Mouse (Mus musculus): Measurements from ENCODE around the gene Lmod2.

Gene Lmod2

DNA sequence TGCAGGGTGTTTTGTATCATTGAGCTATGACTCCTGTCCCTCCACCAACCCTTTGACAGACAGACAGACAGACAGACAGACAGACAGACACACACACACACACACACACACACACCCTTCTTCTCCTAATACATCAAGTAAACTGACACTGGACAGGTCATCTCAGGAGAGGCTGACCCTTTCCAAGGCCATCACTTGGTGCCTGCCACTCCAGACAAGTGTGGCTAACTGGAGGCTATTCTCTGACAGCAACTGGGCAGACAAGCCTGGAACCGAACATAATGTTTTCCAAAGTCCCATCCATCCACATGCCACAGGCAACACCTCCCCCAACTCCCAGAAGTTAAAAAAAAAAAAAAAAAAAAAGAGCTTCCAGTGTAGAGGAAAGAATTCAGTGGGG, 4.1 kb downstream of the Lmod2 start:
- peak; percentile 78 for DNase-seq (ENCODE audit: low read depth, low spot score)

DNA sequence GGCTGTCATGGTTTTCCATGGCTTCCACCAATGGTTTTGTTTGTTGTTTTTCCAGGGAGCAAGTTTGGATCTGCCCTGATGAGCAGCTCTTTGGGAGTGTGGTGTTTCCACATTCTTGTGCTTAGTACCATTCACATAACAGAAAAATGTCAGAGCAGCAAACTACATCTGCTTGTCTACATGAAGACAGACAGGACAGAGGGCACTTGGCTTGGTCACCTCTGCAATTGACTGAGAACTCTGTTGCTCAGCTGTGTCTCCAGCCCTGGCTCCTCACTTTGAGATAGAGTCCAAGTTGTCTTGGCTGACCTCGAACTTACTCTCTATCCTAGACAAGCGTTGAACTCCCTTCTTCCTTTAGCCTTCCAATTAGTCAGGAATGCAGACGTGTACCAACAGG, 4.8 kb downstream of the Lmod2 start:
- DNase-seq (ENCODE audit: low read depth, low spot score), result no peak

DNA sequence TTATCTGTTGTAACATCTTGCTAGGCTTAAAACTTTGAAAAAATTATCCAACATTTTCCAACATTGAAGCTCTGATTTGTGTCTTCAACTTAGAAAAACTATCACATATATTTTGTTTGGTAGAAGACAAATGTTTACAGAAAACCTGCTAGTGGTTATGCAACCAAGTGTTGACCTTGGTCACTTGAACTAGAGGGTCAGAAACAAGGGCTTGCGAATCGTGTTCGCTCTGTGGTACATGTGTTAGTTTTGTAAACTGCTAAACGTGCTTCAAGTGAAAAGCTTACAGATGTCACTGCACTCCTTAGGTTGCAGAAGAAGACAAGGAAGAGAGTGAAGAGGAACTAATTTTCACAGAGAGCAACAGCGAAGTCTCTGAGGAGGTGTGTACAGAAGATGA, 5.4 kb downstream of the Lmod2 start:
- DNase-seq (ENCODE audit: low read depth, low spot score), result no peak

DNA sequence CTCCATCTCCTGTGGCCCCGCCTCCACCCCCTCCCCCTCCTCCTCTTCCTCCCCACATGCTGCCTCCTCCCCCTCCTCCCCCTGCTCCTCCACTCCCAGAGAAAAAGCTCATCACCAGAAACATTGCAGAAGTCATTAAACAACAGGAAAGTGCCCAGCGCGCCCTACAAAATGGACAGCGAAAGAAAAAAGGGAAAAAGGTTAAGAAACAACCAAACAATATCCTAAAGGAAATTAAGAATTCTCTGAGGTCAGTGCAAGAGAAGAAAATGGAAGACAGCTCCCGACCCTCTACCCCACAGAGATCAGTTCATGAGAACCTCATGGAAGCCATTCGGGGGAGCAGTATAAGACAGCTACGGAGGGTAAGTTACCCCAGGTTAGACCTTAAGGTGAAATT, 6.7 kb downstream of the Lmod2 start:
- DNase-seq (ENCODE audit: low read depth, low spot score), result no peak

DNA sequence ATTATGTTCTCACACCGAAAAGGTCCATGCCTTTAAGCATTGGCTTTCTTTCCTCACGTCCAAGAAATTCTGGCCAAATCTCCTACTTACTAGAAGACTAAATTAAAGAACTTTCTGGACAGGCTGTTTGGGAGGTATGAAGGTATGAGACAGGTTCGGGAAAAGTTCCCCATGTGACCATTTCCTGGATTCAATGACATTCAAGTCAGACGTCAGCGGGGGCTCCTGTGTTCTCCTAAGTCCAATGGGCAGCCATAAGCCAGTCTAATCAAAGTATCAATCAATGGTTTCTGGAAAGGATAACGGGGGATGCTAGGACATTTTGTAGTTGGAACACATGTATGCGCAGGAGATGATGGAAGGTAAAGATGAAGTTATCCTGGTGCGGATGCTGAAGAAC, 8.1 kb downstream of the Lmod2 start:
- DNase-seq (ENCODE audit: low read depth, low spot score), result no peak

DNA sequence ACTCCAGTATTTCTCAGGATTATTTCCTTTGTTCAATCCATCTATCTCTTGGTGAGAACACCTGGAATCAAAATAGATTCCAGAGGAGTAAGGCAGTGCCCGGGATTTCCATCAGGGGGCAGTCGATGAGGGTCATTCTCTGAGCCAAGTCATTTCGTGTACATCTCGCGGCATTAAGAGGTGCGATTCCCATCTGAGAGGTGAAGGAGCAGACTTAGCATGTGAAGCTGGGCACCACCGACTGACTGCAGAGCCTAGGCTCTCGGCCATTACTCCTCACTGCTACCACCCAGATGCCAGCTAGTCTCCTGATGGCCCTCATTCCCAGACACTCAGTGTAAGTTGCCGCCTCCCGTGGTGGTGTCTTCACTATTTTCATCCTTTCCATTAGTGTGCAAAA, 8.9 kb downstream of the Lmod2 start:
- DNase-seq (ENCODE audit: low read depth, low spot score), result no peak

DNA sequence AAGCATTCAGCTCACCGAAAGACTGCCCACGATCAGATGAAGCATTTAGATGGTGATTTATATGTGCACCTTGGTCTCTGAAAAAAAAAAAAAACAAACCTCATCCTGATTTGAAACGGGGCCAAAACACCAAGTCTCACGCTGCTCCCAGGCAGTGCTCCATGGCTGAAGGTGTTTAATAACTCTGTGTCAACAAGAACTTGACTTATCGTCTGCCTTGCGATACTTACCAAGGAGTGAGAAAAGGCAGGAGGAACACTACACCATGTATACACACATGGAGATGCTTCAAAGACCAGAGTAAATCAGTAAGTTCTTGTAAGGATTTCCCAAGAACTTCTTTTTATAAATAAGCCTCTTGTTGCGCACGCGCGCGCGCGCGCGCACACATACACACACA, 10.0 kb downstream of the Lmod2 start:
- peak; percentile 89 for DNase-seq (ENCODE audit: low read depth, low spot score)

DNA sequence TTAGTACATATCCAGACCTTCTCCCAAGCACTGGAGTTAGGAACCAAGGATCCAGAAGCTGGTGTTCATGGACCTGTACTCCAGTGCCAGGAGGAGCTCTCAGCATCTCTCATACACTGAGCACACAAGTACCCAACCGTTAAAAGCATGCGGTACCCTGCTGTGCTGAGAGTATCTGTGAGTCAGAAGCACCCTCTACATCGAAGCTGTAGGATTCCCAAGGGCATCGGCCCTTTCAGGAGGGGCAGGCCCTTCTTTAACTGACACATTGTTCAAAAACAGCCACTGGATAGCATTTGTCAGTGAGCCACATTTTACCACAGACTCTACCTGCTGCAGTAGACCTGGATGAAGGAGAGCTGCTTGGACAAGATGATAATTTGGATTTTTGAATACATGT, 10.6 kb downstream of the Lmod2 start:
- no peak for DNase-seq (ENCODE audit: low read depth, low spot score)

DNA sequence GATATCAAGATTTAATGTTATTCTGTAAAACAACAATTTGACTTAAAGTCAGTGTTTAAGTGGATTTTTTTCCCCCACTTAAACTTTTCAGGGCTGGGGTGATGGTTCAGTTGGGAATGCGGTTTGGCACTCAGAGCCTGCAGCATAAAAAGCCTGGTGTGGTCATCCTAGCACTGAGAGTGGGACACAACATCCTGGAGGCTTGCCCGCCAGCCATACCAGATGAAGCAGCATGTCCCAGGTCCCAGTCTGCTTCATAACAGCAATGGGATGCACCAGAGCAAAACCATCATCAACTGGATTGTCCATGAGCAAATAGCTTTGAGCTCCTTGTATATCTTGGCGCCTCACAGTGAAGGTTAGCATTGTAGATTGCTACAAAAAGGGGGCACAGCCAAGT, 11.1 kb downstream of the Lmod2 start:
- DNase-seq (ENCODE audit: low read depth, low spot score), result no peak

DNA sequence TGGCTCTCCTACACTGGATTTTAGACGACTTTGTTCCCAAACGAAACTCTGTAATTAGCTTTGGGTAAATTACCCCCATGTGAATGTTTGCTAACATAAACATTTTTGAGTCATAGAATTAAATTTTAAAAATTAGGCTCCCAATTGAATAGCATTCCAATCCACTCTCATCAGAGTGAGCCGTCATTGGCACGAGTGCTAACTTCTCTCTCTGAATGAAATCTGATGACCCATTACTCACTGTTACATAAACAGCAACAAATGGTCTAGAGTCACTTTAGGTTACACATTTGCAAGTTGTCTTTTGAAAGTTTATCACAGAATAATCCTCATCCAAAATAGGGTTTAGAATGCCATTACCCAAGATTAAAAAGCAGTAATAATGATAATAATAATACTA, 12.0 kb downstream of the Lmod2 start:
- peak; percentile 67 for DNase-seq (ENCODE audit: low read depth, low spot score)

DNA sequence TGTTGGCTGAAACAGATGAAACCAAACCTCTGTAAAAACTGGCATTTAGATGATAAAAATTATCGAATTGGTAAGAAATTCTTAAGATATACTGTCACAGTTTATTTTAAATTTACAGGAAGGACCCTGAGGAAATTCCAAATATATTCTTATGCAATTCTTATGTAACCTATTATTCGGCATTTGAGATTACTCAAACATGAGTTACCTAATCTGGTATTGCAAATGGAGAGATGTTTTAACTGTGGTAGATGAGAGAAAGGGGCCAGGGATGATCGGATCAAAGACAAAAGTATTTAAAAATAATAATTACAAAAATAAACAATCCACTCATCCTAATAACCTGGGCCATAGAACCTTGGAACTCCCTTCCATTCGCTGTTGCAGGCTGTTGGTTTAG, 12.8 kb downstream of the Lmod2 start:
- no peak for DNase-seq (ENCODE audit: low read depth, low spot score)

DNA sequence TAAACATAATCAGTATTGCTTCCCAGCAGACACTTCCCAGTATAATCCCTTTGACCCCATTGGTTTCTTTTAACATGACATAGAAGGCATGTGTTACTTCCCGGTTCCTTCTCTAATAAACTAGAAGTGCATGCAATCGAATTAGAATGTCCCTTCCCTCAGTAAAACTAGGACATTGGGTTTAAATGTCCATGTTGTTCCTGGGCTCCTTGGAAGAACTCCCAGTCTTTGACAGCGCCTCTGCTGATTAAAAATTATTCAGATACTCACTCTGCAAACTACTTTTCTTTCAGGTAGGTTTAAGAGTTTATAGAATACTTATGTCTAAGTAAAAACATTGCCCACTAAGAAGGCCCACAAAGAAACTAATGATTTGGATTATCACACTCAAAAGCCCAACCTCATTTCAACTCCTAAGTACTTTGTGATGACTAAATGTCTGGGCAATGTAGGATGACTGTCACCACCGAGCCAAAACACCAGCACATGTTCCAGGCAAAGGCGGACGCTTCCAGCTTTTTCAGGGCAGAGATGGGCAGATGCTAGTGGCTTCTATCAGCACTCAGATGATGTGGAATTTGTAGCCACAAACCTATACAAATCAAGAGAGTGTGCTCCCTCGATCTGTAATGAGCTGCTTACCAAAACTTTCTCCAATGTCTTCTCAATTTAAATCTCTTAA, 14.7 kb downstream of the Lmod2 start:
- DNase-seq (ENCODE audit: low read depth, low spot score), result peak; percentile 72

DNA sequence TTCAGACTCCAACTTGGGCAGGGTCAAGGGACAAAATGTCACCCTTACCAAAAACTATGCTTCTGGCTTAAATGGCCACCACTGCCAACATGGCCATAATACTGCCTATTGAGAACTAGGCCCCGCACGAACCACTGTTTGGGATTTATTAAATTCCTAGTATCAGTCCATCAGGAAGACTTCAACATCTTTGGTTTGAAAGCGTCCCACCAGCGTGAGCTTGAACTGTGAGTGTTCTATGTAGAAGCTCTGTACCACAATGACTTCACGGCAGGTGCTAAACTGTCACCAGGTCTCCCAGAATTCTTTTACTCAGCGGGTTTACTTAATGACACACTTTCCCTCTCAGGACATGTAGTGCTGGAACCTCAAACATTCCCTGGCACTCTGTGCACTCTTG, 15.8 kb downstream of the Lmod2 start:
- DNase-seq (ENCODE audit: low read depth, low spot score), result no peak

DNA sequence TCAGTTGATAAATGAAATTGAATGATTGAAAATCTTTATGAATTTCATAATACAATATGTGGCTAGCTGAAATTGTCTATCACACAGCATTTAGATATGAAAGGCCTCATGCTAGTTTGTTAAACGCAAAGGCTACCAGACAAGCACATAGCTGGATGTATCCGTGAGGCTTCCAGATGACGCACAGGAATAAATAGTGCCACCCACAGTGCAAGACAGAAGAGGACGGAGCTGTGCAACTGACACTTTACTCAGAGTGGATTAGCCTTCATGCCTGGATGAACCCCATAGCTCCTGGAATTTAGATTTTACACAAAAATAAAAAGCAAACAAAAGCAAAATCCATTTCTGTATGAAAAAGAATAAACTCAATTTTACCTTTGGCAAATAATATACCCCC, 16.4 kb downstream of the Lmod2 start:
- no peak for DNase-seq (ENCODE audit: low read depth, low spot score)

DNA sequence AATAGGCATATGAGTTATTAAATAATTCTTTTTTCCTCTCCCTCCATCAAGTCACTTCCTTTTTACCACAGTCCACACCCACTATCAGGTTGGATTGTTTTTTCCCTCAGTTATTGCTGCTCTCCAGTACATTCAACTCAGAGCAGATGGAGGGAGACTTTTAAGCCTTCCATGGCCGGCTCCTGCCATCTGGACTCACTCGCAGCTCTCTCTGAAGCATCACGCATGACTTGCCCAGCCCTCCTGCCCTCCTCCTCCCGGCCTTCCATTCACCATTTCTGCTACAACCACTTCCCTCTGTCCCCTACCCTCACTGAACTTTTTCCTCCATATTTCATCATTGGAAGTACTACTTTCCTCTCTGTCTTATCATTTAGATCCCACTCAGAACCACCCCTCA, 19.2 kb downstream of the Lmod2 start:
- no peak for DNase-seq (ENCODE audit: low read depth, low spot score)

DNA sequence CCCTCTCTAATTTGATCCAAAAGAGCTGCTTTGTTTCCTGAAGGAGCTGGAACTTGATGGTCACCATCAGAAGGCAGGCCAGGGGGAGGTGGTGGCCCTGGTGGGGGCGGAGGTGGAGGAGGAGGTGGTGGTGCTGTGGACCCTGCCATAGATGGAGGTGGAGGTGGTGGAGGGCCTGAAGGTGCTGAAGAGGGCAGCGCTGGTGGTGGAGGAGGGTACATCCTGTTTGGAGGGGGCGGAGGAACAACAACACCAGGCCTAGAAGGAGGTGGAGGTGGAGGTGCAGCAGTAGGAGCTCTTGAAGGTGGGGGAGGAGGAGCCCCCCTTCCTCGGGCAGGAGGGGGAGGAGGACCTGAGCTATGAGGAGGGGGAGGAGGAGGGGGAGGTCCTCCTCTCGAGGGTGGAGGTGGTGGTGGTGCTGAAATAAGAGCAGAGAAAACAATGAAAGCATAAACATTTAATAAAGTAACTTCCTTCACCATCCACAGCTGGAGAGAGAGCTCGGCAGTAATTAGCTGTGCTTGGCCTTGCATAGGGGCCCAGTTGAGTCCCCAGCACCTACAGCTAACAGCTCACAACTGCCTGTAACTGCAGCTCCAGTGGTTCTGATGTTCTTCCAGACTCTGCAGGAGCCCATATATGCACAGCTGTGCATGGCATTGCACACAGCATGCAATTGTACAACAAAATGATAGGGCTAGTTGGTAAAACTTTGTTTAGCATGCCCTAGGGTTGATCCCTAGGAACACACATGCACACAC, 21.9 kb downstream of the Lmod2 start:
- DNase-seq (ENCODE audit: low read depth, low spot score), result no peak

DNA sequence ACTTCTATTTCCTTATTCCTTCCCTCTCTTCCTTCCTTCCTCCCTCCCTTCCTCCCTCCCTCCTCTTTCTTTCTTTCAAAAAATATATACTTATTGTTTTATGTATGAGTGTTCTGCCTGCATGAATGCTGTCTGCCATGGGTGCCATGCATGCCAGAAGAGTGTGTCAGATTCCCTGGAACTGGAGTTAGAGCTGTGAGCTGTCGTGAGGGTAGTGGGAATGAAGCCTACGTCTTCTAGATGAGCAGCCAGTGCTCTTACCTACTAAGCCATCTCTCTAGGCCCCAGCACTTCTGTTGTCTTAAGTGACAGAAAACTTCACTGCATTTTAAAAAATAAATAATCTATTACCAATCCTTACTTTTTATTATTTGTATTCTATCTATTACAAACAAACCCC, 23.4 kb downstream of the Lmod2 start:
- DNase-seq (ENCODE audit: low read depth, low spot score), result no peak

DNA sequence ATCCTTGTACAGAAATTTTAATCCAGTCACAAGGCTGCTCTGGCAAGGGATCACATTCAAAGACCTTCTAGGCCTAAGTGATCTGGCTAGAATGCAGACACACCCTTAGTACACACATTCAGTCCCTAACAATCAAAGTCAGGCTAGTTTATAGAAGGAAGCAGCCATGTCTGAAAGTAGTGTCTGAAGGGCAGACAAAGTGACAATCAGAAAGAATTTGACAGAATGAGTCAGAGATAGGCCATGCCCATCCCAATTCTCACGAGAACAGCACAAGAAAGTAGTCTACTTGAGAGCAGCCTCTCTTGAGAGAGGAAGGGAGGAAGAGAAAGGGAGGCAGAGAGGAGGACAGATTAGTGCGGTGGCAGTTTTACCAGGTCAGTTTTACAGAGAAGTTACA, 24.5 kb downstream of the Lmod2 start:
- DNase-seq (ENCODE audit: low read depth, low spot score), result no peak

DNA sequence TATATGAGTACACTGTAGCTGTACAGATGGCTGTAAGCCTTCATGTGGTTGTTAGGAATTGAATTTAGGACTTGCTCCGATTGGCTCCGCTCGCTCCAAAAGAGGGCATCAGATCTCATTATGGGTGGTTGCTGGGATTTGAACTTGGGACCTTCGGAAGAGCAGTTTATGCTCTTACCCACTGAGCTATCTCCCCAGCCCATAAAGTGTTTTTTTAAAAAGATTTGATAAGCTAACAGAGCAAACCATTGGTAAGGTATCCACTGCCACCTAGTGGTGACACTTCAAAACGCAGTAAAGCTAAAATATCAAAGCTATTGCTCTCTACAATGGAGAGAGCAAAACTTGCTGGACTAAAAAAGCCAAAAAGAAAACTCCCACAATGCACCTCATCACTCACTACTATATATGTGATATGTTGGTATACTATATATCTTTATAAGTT, 30.0 kb downstream of the Lmod2 start:
- peak; percentile 61 for DNase-seq (ENCODE audit: low read depth, low spot score)

DNA sequence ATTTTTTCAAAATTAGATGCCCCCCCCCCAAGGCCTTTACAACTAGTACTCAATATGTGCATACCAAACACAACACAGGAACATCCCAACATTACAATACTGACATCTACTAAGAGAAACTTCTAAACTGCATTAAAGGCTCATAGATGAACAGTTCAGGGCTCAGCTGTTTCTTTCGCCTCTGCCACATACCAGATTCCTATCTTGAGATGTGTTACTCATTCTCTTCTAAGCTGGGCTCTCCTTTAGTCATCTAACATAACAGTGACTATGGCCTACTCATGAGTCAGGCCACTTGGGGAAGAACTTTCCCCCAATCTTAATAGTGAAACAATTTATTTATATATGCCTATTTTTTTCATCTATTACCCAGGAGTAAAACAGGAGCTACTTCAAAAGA, 30.9 kb downstream of the Lmod2 start:
- DNase-seq (ENCODE audit: low read depth, low spot score), result no peak

DNA sequence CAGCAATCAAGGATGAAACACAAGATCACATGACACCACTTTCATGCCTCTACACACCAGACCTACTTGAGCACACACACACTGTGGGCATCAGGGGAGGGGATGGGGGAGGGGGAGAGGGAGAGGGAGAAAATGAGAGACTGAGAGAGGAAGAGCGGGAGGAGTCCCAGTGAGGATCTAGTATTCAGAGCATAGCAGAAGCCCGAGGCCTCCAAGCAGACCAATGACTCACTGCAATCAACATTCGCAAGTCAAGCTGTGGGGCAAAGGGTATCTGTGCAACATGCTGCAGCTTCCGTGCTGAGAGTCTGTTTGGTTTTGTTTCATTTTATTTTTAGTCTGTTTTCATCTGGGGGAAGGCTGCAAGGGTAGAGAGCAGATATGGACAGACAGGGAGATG, 34.5 kb downstream of the Lmod2 start:
- DNase-seq (ENCODE audit: low read depth, low spot score), result no peak

DNA sequence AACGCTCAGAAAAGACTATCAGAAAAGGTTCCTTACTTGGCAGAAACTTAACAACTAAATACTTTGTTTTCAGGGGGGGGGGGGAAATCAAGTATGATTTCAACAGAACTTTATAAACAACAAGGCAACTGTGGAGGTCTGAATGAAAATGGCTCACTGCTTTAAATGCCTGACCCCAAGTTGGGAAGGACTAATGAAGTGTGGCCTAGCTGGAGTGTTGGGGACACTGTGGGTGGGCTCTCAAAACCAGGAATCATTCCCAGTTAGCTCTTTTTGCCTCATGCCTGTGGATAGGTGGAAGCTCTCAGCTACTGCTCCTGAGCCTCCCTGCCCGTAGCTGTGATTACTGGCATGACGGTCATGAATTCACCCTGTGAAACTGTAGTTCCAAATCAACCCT, 36.5 kb downstream of the Lmod2 start:
- no peak for DNase-seq (ENCODE audit: low read depth, low spot score)

DNA sequence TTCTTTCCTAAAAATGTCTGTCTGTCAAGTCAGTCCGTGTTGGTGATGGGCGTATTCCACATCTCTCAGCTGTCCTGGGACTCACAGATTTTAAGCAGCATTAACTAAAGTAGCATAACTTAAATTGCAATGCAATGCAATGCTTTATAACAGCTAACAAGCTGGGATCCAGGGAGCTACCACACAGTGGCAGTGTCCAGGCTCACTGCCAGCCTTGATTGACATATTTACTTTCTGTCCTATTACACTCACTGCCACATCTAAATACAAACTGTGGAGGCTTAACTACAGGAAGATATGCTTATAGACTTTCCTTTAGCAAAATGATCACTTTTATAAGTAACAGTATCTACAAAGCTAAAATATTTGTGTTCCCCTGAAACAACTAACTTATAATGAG, 38.3 kb downstream of the Lmod2 start:
- DNase-seq (ENCODE audit: low read depth, low spot score), result no peak

DNA sequence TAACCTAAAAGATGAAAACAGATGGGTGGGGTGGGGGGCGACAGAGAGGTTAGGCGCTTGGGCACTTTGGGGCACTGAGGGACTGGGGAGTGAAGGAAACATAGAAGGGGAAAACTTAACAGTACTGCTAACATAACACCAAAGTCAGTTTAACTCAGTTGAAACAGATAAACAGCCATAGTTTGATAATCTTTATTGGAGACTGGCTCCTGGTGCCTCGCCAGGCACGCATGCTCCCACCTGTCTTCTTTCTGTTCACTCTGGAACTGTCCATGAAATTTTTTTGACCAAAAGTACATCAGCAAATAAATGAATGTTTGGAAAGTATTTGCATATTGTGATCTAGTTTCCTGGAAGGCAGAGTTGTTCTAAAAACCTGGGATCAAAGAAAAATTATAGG, 43.7 kb downstream of the Lmod2 start:
- DNase-seq (ENCODE audit: low read depth, low spot score), result no peak

Measured in skeletal muscle tissue, adult 2 months (tissue).